Mouse (Mus musculus) bone marrow macrophage, adult 2 months (primary cell): ENCODE data around the gene Csrnp1. TPM values are rescaled to one million over a fixed set of nuclear protein-coding genes. Genes with fewer than 3 reads are reported as not detected.

Experiments
- H3K27ac ChIP-seq: 2 replicates; pipeline ENCODE4 v1.5.1; 2012; ENCODE audit warnings: low read depth, low read length; ENCODE audit not compliant: insufficient read depth
- H3K4me1 ChIP-seq: 2 replicates; pipeline ENCODE4 v1.6.1; 2012; ENCODE audit warnings: low read length; ENCODE audit not compliant: control insufficient read depth, insufficient read depth
- H3K4me3 ChIP-seq: 2 replicates; pipeline ENCODE4 v1.5.1; 2012; ENCODE audit warnings: mild to moderate bottlenecking, low read length, moderate library complexity; ENCODE audit not compliant: insufficient read depth
- CTCF ChIP-seq: IDR thresholded peaks from 2 replicates; pipeline ENCODE4 v1.5.1; 2012; ENCODE audit warnings: low read depth, mild to moderate bottlenecking, low read length, moderate library complexity
- POLR2A ChIP-seq: IDR thresholded peaks from 2 replicates; pipeline ENCODE4 v1.6.1; 2012; ENCODE audit warnings: mild to moderate bottlenecking, low read depth, low read length, borderline replicate concordance
- polyA plus RNA-seq: library from polyadenylated mRNA; stranded (reverse); fragments of >200 nt; gene quantifications from 2 replicates; pipeline ENCODE4 v1.2.4, GENCODE M21; 2012; ENCODE audit not compliant: missing spikeins, insufficient read depth, insufficient read length

The Csrnp1 gene
- polyA plus RNA-seq, 1 experiment, result 4.1 TPM

- Histone ChIP-seq H3K27ac (no peak overlapping the region), H3K4me3 (no peak overlapping the region), H3K4me1 (peaks cover 16% of the 10 kb centered on the region)
- no peak for TF ChIP-seq CTCF
- no peak for TF ChIP-seq POLR2A
These were observed 34.0 kb downstream of the Csrnp1 start for GRCm38 (mm10) chr9:119950434-119950833.

- H3K27ac ChIP-seq, result peak overlapping the region; percentile 25; the same call in 1 of the 2 replicates
- TF ChIP-seq POLR2A (no peak), CTCF (no peak)
- no peak overlapping the region for H3K4me3 ChIP-seq
- H3K4me1 ChIP-seq, result peaks cover 24% of the 10 kb centered on the region
These were observed 35.7 kb downstream of the Csrnp1 start for GRCm38 (mm10) chr9:119948804-119949203.

GRCm38 (mm10) chr9:119945173-119945900 is 39.1 kb downstream of the Csrnp1 start:
- no peak overlapping the region for H3K27ac ChIP-seq
- H3K4me3 ChIP-seq, result no peak overlapping the region
- peak; percentile 89 for TF ChIP-seq CTCF
- no peak for TF ChIP-seq POLR2A
- H3K4me1 ChIP-seq, result peaks cover 33% of the 10 kb centered on the region

- peak overlapping the region; percentile 57 for H3K27ac ChIP-seq
- peaks cover 33% of the 10 kb centered on the region for H3K4me1 ChIP-seq
- H3K4me3 ChIP-seq, result no peak overlapping the region
These were observed 41.1 kb downstream of the Csrnp1 start for GRCm38 (mm10) chr9:119943326-119943725.

GRCm38 (mm10) chr9:119941861-119942260 is 42.6 kb downstream of the Csrnp1 start:
- Histone ChIP-seq H3K27ac (no peak overlapping the region), H3K4me3 (no peak overlapping the region), H3K4me1 (peaks cover 38% of the 10 kb centered on the region)
- TF ChIP-seq POLR2A, result no peak

More at GRCm38 (mm10) chr9:119943326-119943725, 41.1 kb downstream of the Csrnp1 start:
- TF ChIP-seq CTCF (no peak), POLR2A (no peak)

- Histone ChIP-seq H3K4me1 (peaks cover 38% of the 10 kb centered on the region), H3K27ac (no peak overlapping the region), H3K4me3 (no peak overlapping the region)
- TF ChIP-seq POLR2A, result no peak
- no peak for TF ChIP-seq CTCF
These were observed 43.1 kb downstream of the Csrnp1 start for GRCm38 (mm10) chr9:119941407-119941806.

- no peak overlapping the region for H3K4me3 ChIP-seq
- H3K4me1 ChIP-seq, result peaks cover 33% of the 10 kb centered on the region
- H3K27ac ChIP-seq, result no peak overlapping the region
- TF ChIP-seq POLR2A (no peak), CTCF (no peak)
These were observed 44.8 kb downstream of the Csrnp1 start for GRCm38 (mm10) chr9:119939646-119940045.

GRCm38 (mm10) chr9:119938496-119938895 is 46.0 kb downstream of the Csrnp1 start:
- Histone ChIP-seq H3K27ac (no peak overlapping the region), H3K4me1 (peaks cover 28% of the 10 kb centered on the region), H3K4me3 (no peak overlapping the region)
- TF ChIP-seq CTCF (no peak), POLR2A (no peak)

- peak within 1 kb of the TSS; percentile 87 for H3K4me3 ChIP-seq
- peak within 1 kb of the TSS; percentile 54 for H3K27ac ChIP-seq
- H3K4me1 ChIP-seq, result peaks cover 22% of the 10 kb centered on the region
- TF ChIP-seq POLR2A (peak; percentile 43; the same call in 1 of the 2 replicates), CTCF (no peak)
These were observed 47.3 kb downstream of the Csrnp1 start, which contains the start of the genes Gorasp1 and Ttc21a for GRCm38 (mm10) chr9:119937005-119937773. Gene Gorasp1 (minus strand): TSS chr9:119937565. Gene Ttc21a (plus strand): TSS chr9:119937606.

GRCm38 (mm10) chr9:119933675-119934074 is 50.8 kb downstream of the Csrnp1 start:
- TF ChIP-seq CTCF, result no peak
- TF ChIP-seq POLR2A, result no peak
- H3K27ac ChIP-seq, result no peak overlapping the region
- peaks cover 18% of the 10 kb centered on the region for H3K4me1 ChIP-seq

More at GRCm38 (mm10) chr9:119933675-119934074, 50.8 kb downstream of the Csrnp1 start:
- H3K4me3 ChIP-seq, result no peak overlapping the region
